Mouse (Mus musculus) heart, postnatal 36 days (tissue): Measurements from ENCODE around the gene Npl. TPM values are rescaled to one million over a fixed set of nuclear protein-coding genes. Genes with fewer than 3 reads are reported as not detected.
A peak's percentile ranks its signal among the peaks of the same experiment; 100 is the strongest.

Source experiments
- DNase-seq, 2 experiments: peaks; one replicate each; pipeline ENCODE4 v3.0.0; 2021 to 2022
- intact Hi-C: fragments of 180-260 bp; cut with DNase I; formaldehyde crosslinking; loops from one replicate; pipeline ENCODE4 v1.15.1; 2025
- total RNA-seq, 2 experiments: library from RNA; stranded (reverse); gene quantifications; 2 replicates each; pipeline ENCODE4 v1.2.3; 2021

Npl gene
- total RNA-seq, result 1 to 10 TPM; 1.6 to 1.7 TPM

DNA sequence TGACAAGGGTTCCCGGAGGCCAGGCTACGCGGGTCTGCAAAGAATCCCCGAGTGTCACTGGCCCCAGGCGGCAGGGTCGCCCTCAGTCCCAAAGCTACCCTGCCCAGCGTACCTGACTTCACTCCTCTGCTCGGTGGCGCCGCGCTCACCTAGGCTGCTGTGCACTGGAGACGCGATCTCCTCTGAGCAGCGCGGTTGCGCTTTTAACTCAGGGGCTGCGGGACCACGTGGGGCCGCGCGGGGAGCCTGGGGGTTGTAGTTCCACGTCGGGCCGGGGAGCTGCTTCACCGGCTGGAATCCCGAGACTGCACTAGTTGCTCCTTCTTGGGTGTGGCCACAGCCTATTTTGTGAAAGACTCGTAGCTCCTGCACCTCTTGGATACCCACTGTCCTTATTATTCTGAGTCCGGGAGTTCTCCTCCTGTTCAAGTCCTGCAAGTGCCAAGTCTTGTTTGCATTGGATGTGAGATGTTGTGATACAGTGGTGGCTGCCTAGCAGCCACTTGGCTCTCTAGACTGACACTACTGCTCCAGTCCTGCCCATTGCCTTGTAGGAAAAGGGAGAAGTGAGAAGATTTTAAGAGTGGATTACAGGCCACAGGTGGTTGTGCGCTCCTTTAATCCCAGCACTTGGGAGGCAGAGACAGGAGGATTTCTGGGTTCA lies at the start of gene Npl:
Npl (minus strand) TSS at position 510 of the 664 bp plus-strand sequence.
- intact Hi-C loops, result loop anchor here (10.0 kb wide), 1 partner anchor 635 kb away; no protein-coding TSS in a partner anchor
- peak; percentile 68 to 74 for DNase-seq

DNA sequence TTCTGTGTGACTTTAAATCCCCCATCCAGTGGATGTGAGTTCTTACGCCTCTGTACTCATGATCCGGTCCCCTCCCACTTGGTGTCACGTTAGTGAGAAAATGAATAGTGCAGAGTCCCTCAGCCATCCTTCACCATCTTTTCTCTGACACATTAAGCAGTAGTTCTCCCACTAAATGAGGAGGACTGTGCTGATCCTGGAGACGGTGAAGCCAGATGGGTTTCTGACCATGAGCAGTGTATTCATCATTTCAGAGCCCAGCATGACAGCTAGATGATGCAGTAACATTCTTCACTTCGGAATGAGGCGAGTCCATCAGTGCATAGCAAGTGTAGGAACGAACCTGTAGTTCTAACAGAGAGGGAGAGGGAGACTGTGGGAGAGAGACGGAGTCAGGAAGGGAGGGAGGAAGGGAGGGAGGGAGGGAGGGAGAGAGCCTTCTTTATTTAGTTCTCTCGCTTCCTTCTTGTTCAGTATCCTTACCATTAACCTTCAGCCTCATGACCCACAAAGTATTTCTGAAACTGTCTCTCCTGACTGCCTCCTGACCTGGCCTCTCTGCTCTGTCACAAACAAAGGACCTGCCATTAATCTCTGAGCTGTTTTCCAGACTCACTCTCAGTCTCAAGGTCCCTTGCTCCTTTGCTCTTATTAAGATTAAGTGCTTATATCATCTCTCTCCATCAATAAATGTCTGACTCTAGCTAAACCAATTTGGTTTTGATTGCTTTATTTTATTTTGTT lies 49.6 kb upstream of the Npl start:
- no peak for DNase-seq
- intact Hi-C loops, result loop anchor here (5.0 kb wide), 1 partner anchor 43 kb away; no protein-coding TSS in a partner anchor

DNA sequence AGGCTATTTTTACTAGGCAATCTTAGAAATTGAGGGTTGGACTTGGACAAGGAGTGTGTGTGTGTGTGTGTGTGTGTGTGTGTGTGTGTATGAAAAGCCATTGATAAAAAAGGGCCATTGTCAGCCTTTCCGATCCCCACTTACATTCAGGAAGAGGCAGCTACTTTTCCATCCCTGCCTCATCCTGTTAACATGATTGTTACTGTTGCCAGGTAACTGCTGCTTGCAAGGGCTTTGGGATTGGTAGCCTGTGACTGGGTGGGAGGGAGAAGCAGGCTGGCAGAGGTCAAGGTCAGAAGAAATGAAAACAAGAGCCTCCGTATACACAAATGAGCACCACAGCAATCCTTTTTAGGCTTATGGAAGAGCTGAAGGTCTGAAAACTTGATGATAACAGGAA lies 48.9 kb upstream of the Npl start:
- peak in 1 of 2 experiments; percentile 15 for DNase-seq

DNA sequence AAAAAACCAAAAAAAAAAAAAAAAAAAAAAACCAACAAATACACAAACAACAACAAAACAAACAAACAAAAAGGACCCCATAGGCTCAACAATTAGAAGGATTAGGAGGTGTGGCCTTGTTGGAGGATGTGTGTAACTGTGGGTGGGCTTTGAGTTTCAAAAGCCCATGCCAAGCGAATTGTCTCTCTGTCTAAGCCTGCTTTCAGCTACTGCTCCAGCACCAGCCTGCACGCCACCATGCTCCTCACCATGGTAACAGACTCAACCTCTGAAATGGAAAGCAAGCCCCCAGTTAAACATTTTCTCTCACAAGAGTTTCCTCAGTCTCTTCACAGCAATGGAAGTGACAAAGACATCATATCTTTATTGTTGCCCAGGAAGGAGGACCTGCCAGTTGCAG lies 43.8 kb upstream of the Npl start:
- DNase-seq, result no peak
- intact Hi-C loops, result no loop called here

More for the DNA sequence above, 48.9 kb upstream of the Npl start:
- intact Hi-C loops, result no loop called here

DNA sequence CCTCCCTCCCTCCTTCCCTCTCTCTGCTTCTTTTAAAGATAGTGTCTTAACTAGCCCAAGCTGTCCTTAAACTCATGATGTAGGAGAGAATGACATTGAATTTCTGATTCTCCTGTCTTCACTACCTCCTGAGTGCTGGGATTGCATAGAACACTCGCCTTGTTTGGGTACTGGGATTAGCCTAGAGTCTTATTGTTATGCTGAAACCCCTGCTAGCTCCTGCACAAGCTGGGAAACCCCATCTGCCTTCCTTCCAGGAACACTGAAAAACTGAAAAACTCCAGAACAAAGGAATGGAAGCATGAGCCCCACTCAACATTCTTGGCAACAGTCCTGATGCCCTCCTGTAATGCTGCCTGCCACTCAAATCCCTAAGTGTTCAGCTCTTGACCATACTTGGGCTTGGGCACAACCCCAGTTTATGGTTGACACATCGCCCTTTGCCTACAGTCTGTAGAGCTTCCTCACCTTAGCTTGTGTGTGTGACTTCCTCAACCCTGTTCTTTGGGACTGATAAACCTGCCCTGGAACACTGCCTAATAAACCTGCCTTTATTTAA lies 40.4 kb upstream of the Npl start:
- intact Hi-C loops, result no loop called here

DNA sequence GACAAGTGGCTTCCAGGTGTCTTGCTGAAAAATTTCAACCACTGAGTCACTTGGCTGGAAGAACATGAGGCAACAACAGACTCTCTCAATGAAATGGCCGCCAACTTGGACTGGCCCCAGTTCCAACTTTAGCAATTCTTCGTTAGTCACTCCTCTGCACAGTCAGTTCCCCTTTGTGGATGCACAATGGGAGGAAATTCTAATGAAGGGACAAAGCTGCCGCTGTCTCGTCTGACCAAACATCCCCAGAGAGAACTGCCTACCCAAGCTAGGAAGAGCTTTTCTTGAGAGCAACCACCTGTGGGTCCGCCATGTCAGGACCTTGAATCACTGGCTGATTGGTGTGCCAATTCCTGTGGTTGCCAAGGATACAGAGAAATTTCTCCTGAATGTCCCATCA lies 38.1 kb upstream of the Npl start:
- peak in 1 of 2 experiments; percentile 12 for DNase-seq
- intact Hi-C loops, result no loop called here

More for the DNA sequence above, 40.4 kb upstream of the Npl start:
- DNase-seq, result no peak

DNA sequence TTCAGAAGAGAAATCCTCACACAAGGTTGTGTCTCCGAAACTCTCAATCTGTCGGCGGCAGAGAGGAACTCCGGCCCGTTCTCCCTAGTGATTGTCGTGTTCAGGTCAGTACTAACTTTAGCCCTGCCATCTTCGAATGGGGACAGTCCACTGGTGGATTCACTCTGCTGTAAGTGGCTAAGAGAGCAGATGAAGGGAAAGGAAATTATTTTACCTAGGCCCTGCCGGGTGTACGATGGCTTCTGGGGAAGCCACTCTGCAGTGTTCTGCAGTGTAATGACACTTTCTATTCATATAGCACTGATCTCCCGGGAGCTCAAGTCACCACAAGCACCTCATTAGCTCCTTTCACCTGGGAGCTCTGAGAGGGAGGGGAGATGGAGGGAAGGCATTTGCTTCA lies 37.0 kb upstream of the Npl start:
- DNase-seq, result no peak
- intact Hi-C loops, result no loop called here

DNA sequence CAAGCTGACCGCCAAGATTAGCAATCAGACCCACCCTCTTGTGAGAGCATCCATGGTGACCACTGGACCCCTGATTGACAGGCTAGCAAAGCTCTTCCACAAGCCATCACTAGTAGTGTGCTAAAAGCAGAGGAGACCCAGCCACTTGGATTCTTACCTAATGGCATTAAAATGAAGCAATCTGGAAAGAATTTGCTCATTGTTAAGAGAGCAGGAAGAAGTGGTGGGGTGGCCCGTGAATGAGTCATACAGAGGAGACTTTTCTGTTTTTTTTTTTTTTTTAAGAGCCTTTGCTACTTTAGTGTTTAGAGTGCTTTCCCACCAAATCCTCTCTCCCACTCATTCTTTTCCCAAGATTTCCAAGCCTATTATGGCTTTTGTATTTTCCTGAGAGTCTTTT lies 35.9 kb upstream of the Npl start:
- intact Hi-C loops, result no loop called here
- no peak for DNase-seq

DNA sequence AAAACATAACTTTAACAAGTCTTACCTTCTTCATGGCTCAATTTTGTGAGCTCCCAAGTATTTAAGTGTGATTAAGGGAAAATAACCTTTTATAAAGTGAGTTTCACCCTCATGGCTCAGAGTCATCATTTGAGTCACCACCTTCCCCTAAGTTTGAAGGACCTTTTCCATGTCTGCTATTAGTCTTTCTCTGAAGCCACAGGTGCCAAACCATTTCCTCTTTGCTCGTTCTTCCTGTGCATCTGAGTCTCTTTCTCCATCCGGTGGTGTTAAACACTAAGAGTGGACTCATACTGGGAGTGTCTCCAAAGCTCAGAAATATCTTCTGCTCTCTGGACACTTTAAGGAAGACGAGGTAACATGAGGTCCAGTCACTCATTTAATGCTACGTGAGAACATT lies 33.3 kb upstream of the Npl start:
- no peak for DNase-seq

DNA sequence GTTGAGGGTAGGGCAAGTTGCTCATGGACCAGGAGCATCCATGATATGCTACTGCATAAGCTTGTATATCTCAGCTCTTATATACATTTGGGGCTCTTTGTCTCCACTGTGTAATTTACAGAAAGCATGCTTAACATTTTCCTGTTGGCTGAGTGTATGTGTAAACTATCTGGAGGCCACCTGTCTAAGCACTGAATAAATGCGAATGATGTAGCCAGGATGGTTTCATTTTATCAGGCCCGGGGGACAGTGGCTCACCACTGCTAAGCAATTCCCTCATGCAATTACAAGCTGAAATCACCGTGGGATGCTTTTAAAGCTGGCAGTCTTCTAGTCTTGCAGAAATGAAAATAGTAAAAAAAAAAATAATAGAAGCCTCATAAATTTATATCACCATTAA lies 24.9 kb upstream of the Npl start:
- intact Hi-C loops, result no loop called here

More for the DNA sequence above, 33.3 kb upstream of the Npl start:
- intact Hi-C loops, result no loop called here

DNA sequence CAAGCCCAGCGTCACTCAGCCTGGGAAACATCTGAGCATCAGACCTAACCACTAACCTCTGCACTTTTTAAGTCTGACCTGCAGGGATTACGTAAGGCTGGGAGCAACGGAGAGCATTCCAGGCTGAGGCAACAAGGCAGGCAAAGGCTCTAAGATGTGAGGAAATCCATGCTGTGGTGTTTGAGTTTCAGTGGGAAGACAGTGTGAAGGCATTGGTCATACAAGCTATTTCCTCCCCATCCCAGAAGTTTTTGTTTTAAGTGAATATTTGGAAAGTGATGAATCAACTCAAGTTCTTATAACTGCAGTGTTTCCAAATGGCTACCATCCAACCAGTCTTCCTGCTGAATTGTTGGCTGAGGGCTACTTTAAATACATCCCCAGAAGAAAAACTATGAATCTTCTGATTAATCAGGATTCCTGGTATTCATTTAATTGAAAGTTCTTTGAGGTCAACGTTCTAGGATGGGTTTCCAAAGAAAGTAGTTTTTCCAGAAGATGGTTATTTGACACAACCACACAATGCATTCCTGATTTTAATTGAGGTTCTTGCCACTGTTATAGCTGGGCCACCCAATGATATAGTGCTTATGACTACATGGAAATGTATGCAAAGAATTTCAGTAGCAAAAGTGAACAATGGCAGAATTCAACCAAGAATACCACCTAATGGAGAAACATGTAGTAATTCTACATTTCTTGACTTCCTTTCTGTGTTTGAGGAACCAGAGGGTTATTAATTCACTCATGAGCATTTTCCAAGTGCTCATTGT lies 22.6 kb upstream of the Npl start:
- intact Hi-C loops, result no loop called here
- DNase-seq, result no peak

More for the DNA sequence above, 24.9 kb upstream of the Npl start:
- no peak for DNase-seq

DNA sequence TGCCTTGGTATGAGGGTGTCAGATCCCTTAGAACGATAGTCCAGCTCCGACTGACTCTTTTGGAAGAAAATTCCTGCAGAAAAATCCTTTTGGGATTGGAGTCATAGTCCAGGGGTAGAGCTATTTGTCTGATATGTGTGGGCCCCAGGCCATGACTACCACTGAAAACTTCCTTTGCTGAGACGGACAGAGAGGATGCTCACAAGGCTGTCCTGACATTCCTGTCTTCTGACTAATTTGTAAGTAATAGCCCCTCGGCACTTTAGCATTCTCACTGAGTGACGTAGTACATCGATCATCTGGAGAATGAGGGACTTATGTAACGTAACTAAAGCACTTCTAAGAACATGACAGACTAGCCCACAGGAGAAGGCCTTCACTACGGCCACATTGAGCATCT lies 15.9 kb upstream of the Npl start:
- DNase-seq, result no peak
- intact Hi-C loops, result loop anchor here (5.0 kb wide), 1 partner anchor 1463 kb away; no protein-coding TSS in a partner anchor

DNA sequence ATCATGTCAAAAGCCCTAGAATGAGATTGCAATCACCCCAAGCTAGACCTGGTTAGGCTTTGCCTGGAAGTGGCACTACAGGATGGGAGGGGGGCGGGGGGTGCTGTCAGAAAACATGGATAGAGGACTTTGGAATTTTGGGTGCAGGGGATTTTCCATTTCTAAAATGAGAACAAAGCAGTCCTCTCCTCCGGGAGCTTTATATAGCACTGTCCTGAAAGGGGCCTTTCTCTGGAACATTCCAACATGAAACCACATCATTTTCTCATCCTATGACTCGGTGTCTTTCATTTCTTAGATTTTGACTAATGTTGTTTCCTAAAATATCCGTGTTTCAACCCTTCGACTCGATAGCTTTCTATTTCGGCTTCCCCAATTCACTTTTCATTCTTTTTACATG lies 14.9 kb upstream of the Npl start:
- no peak for DNase-seq
- intact Hi-C loops, result loop anchor here (5.0 kb wide), 1 partner anchor 1462 kb away; no protein-coding TSS in a partner anchor

DNA sequence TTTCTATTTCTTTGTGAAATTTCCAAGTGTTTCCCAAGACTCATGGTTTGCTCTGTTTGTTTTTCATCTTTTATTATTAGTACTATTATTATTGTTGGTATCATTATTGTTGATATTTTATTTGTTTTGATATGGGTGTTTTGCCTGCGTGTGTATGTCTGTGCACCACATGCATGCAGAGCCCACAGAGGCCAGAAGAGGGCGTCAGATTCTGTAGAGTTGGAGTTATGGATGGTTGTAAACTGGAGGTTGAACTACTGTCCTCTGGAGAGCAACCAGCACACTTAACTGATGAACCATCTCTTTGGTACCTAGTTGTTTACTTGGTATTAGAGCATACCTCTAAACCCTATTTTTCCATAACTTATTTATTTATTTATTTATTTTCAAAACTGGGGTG lies 13.8 kb upstream of the Npl start:
- no peak for DNase-seq
- intact Hi-C loops, result no loop called here

DNA sequence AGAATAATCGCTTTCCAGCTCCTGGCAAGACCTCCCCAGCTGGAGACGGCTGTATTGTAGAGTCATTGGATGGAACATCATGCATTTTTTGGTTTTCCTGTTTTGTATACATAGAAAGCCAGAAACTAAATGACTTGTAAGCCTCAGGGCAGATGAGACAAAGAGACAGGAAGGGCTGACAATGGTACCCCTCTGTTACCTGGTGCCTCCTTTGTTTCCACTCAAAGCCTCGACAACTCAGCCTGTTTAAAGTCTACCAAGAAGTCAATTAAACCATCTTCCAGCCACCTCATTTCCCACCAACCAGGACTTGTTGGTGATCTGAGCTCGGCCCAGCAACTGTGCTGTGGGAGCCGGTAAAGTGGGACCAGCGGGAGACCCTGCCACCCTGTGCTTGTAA lies 11.0 kb upstream of the Npl start:
- no peak for DNase-seq
- intact Hi-C loops, result no loop called here

DNA sequence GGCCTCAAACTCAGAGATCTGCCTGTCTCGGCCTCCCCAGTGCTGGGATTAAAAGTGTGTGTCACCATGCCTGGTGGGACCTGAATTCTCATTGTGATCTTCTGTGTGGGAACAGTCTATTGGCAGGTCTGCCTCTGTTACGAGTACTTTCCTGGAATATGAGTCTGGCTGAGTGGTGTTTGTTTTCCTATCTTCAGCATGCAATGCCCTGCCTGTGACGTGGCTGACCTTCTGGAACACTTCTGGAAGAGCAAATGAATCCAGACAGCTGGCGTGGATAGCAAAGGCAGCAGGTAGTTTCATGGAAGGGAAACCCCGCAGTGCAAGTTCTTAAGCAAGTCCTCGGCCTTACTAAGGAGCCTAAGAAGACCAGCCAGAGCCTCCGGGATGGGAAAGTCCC lies 9.9 kb upstream of the Npl start:
- intact Hi-C loops, result loop anchor here (2.0 to 10.0 kb wide), 2 partner anchors 81 to 625 kb away; no protein-coding TSS in a partner anchor
- no peak for DNase-seq

DNA sequence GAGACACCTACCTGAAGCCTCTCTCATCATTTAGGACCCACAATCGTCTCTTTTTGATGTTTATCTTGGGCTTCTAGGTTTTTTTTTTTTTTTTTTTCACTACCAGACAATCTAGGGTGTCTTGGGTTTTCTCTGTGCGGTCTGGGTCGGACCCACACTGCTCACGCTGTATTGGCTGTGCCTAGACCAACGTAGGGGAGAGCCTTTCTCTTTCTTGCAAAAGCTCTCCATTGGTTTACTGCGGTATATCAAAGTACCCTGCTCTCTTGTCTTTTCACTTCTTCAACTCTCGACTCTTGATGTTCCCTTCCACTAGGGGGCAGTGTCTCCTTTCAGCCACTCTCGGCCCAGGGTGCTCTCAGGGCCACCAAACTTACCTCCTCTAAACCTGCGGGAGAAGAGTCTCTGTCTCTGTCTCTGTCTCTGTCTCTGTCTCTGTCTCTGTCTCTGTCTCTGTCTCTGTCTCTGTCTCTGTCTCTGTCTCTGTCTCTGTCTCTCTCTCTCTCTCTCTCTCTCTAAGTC lies 9.3 kb upstream of the Npl start:
- peak; percentile 68 to 71 for DNase-seq
- intact Hi-C loops, result loop anchor here (2.0 to 10.0 kb wide), 2 partner anchors 82 to 626 kb away; no protein-coding TSS in a partner anchor

DNA sequence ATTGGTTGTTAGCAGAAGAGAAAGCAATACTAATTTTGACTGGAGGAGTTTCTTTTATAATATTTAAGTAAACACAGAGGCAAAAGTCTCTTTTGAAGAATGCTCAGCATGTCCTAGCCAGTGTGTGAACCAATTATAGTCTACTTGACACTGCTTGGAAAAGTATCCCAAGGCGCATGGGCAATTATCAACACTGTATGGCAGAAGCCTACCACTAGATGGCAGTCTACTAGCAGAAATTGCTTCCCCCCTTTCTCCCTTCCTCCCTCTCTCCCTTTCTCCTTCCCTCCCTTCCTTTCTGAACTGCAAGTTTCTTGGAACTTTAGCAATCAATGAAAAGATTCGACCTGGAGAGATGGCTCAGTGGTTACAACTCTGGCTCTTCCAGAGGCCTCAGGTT lies 7.1 kb upstream of the Npl start:
- intact Hi-C loops, result loop anchor here (1.0 to 10.0 kb wide), 4 partner anchors 185 to 628 kb away; no protein-coding TSS in a partner anchor
- peak; percentile 33 to 42 for DNase-seq

DNA sequence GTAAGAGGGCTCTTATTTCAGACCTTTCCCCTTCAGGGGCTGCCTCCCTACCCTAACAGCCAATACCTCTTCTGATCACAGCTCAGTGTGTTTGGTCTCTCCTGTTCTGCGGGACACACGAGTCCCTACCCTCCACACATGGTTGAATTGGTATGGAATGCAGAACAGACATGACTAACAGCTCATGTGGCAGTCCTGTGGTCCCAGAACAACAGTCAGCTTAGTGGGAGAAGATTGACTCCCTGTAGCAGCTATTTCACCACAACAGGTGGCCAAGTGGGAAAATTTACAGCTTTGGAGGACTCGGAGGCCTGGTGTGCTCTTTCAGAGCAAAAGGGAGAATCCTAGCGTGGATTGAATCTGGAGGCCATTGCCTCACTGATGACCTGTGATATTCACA lies 6.4 kb upstream of the Npl start:
- intact Hi-C loops, result loop anchor here (2.0 to 10.0 kb wide), 2 partner anchors 251 to 629 kb away; no protein-coding TSS in a partner anchor

DNA sequence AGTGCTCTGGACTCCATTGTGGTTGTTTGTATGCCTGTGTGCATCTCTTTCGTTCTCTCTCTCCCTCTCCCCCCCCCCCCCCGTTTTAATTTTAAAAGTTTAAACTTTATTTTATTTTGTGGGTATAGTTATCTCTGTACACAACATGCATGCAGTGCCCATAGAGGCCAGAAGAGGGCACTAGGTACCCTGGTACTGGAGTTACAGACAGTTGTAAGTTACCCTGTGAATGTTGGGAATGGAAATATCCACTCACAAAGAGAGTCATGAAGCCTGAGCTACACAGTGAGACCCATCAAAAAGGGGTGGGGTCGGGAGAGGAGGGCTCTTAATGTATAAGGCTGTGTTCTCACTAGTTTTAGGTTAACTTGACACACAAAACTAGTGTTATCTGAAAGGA lies 969 bp upstream of the Npl start:
- DNase-seq, result peak; percentile 46 to 69
- intact Hi-C loops, result loop anchor here (10.0 kb wide), 1 partner anchor 634 kb away; no protein-coding TSS in a partner anchor

More for the DNA sequence above, 6.4 kb upstream of the Npl start:
- no peak for DNase-seq
